Mouse (Mus musculus): Measurements from ENCODE around the gene Iqgap3. TPM values are rescaled to one million over a fixed set of nuclear protein-coding genes. Genes with fewer than 3 reads are reported as not detected.
A peak's percentile ranks its signal among the peaks of the same experiment; 100 is the strongest.

The Iqgap3 gene
- polyA plus RNA-seq, 1 experiment from 2014 or later, result 4.5 TPM

DNA sequence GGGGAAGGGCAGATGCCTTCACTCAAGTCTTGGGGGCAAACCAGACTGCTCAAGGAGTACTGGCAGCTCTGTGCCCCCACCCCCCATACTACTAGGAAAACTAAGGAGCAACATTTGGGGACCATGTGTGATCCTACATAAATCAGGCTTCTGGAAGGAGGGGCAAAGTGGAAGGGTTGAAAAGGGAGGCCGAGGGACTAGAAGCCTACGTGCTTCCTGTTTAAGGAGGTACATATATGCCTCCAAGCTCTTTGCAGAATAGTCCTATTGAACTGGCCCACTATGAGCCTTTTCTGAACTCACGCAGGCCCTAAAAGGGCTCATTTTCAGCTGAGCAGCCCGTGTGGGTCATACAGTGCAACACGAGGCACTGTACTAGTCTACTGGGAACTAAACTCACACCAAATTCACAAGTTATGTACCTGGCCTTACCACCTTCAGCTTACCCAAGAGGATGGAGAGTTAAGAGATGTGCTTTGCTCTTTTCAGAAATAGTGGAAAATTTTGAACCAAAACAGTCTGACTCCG, 59.2 kb downstream of the Iqgap3 start:
- WGBS, result 28% methylated on average over 6 of the region's 6 CpGs
- peak overlapping the region; percentile 96 for H3K4me2 ChIP-seq (replicated peaks; ENCODE audit: low read depth)
- H3K4me1 ChIP-seq (replicated peaks; ENCODE audit: control insufficient read depth, insufficient read depth), result peaks cover 30% of the 10 kb centered on the region
- no peaks in the 10 kb centered on the region for H3K27me3 ChIP-seq (ENCODE audit: control insufficient read depth, insufficient read depth, low read length)
- H3K4me3 ChIP-seq (ENCODE audit: low read depth, low read length), result peak overlapping the region; percentile 90; the same call in 1 of the 2 replicates
- peak overlapping the region; percentile 93 for H3K9ac ChIP-seq (ENCODE audit: low read length)
- no peak for DNase-seq (ENCODE audit: low spot score)
- H3K36me3 ChIP-seq (ENCODE audit: control insufficient read depth, insufficient read depth, low read length), result no peaks in the 10 kb centered on the region
- no peaks in the 10 kb centered on the region for H3K9me3 ChIP-seq (ENCODE audit: control insufficient read depth, low read length)
- TF ChIP-seq EP300 (optimal IDR thresholded peaks at IDR 0.05) (no peak), CTCF (IDR thresholded peaks at IDR 0.05; ENCODE audit: low read depth) (no peak)
- ATAC-seq (ENCODE audit: low FRiP score, low TSS enrichment), result no peak
- H3K27ac ChIP-seq (replicated peaks), result peak overlapping the region; percentile 100

- WGBS, result 8% methylated on average over 9 of the region's 9 CpGs
- H3K4me1 ChIP-seq (replicated peaks; ENCODE audit: control insufficient read depth, insufficient read depth), result peaks cover 33% of the 10 kb centered on the region
- H3K27ac ChIP-seq (replicated peaks), result peak overlapping the region; percentile 100
These were observed 59.6 kb downstream of the Iqgap3 start for GRCm38 (mm10) chr3:88141439-88141786.

DNA sequence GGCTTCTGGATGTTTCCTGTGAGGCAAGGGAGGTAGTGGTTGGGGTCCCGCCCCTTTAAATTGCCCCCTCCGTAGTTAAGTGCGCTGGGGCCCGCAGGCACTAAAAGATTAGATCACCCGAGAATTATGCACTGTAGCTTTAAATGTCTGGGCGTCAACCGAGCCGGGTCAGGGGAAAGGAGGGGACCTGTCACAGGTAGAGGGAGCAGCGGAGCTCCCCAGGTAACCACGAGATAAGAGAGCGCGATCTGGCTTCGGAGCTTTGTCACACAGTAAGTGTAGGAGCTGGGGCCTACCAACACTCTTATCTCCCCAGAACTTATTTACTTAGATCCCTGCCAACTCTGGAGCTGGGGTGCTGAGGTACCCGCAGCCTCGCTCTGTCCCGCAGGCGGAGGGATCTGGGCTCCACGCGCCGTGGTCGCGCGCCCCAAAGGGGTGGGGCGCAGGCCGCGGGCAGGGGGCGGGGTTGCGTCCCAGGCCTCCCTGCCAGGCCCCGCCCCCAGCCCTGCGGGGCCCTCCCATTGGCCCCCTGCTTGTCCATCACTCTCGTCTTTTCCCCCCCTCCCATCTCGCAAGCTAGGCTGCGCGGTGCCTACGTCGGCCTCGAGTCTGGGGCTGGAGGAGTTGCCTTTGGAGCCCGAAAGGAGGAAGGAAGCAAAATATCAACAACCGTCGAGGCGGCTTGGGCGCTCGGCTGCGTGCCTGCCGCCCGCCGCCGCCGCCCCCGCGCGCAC, 60.2 kb downstream of the Iqgap3 start, which contains the start of gene Mef2d:
TSS of gene Mef2d (plus strand) at position 586 of the 737 bp plus-strand sequence.
- TF ChIP-seq CTCF (IDR thresholded peaks at IDR 0.05; ENCODE audit: low read depth) (peak; percentile 65), EP300 (optimal IDR thresholded peaks at IDR 0.05) (peak; percentile 68)
- Histone ChIP-seq H3K27me3 (ENCODE audit: control insufficient read depth, insufficient read depth, low read length) (no peaks in the 10 kb centered on the region), H3K36me3 (ENCODE audit: control insufficient read depth, insufficient read depth, low read length) (no peaks in the 10 kb centered on the region), H3K4me1 (replicated peaks; ENCODE audit: control insufficient read depth, insufficient read depth) (peaks cover 33% of the 10 kb centered on the region), H3K9ac (ENCODE audit: low read length) (peak within 1 kb of the TSS; percentile 93), H3K9me3 (ENCODE audit: control insufficient read depth, low read length) (no peaks in the 10 kb centered on the region), H3K4me3 (ENCODE audit: low read depth, low read length) (peak within 1 kb of the TSS; percentile 90), H3K4me2 (replicated peaks; ENCODE audit: low read depth) (peak within 1 kb of the TSS; percentile 96), H3K27ac (replicated peaks) (peak within 1 kb of the TSS; percentile 100)
- WGBS, result under 1% methylated on average over 42 of the region's 52 CpGs
- DNase-seq (ENCODE audit: low spot score), result peak; percentile 97
- ATAC-seq (ENCODE audit: low FRiP score, low TSS enrichment), result peak; percentile 88

More at GRCm38 (mm10) chr3:88141439-88141786, 59.6 kb downstream of the Iqgap3 start:
- TF ChIP-seq CTCF (IDR thresholded peaks at IDR 0.05; ENCODE audit: low read depth) (no peak), EP300 (optimal IDR thresholded peaks at IDR 0.05) (no peak)
- Histone ChIP-seq H3K9ac (ENCODE audit: low read length) (peak overlapping the region; percentile 93), H3K27me3 (ENCODE audit: control insufficient read depth, insufficient read depth, low read length) (no peaks in the 10 kb centered on the region), H3K4me3 (ENCODE audit: low read depth, low read length) (peak overlapping the region; percentile 90), H3K36me3 (ENCODE audit: control insufficient read depth, insufficient read depth, low read length) (no peaks in the 10 kb centered on the region), H3K4me2 (replicated peaks; ENCODE audit: low read depth) (peak overlapping the region; percentile 96), H3K9me3 (ENCODE audit: control insufficient read depth, low read length) (no peaks in the 10 kb centered on the region)
- ATAC-seq (ENCODE audit: low FRiP score, low TSS enrichment), result no peak
- DNase-seq (ENCODE audit: low spot score), result no peak

DNA sequence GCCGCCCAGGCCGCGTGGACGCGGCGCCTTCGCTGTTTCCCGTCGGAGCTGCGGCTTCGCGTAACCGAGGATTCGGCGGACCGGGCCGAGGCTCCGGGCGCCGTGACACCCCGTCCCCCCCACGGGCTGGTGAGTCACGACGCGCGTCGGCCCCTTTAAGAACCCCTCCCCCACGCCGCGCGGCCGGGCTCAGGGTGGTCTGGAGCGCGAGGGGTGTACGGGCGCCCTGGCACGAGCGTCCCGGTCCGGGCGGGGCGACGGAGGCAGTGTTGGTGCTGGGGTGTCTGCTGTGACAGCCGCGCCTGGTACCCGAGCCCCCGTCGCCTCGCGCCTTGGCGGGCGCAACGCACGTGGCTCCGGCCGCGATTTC, 60.8 kb downstream of the Iqgap3 start:
- peak overlapping the region; percentile 90 for H3K4me3 ChIP-seq (ENCODE audit: low read depth, low read length)
- WGBS, result 0% methylated on average over 19 of the region's 57 CpGs
- DNase-seq (ENCODE audit: low spot score), result no peak

DNA sequence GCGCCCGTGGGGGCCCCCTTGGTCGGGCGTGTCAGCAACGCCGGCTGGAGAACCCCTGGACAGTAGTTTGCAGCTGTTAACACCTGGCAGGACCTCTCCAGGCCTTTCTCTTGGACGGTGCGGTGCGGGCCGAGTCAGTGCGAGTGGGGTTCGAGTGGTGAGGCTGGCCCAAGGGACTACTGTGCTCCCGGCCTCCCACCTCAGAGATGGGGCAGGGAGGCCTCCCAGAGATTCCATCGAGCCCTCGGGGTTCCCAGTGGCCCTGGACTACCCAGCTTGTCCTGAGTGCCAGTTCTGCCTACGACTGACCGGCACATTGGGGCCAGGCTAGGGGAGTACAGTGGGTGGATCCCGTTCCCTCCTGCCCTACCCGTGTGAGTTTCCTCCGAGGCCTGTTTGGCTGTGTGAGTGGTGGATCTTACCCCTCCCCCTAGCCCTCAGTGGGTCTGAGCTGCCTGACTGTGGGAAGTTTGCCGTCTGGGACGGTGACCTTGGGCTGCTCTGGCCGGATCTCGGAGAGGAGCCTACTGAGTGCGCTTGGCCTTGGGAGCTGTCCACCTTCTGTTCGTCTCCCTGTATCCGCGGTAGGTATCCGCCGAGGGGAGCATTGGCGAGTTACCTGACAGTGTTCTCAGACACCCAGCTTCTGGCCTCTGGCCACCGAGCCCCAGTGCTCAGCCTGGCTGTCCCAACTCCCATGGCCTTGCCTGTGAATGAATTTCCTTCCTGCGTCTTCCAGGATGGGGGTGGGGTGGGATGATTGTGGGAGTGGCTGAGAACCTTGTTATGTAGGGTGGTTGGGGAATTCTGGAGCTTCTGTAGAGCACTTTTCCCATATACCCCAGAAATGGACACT, 61.4 kb downstream of the Iqgap3 start:
- Histone ChIP-seq H3K4me1 (replicated peaks; ENCODE audit: control insufficient read depth, insufficient read depth) (peaks cover 36% of the 10 kb centered on the region), H3K36me3 (ENCODE audit: control insufficient read depth, insufficient read depth, low read length) (no peaks in the 10 kb centered on the region), H3K9me3 (ENCODE audit: control insufficient read depth, low read length) (no peaks in the 10 kb centered on the region), H3K4me3 (ENCODE audit: low read depth, low read length) (peak overlapping the region; percentile 90), H3K27ac (replicated peaks) (peak overlapping the region; percentile 100), H3K27me3 (ENCODE audit: control insufficient read depth, insufficient read depth, low read length) (no peaks in the 10 kb centered on the region), H3K4me2 (replicated peaks; ENCODE audit: low read depth) (peak overlapping the region; percentile 96), H3K9ac (ENCODE audit: low read length) (peak overlapping the region; percentile 93)
- peak; percentile 76 for DNase-seq (ENCODE audit: low spot score)
- 1% methylated on average over 32 of the region's 33 CpGs for WGBS
- ATAC-seq (ENCODE audit: low FRiP score, low TSS enrichment), result no peak
- TF ChIP-seq EP300 (optimal IDR thresholded peaks at IDR 0.05) (no peak), CTCF (IDR thresholded peaks at IDR 0.05; ENCODE audit: low read depth) (no peak)

More for the DNA sequence above, 60.8 kb downstream of the Iqgap3 start:
- peak overlapping the region; percentile 96 for H3K4me2 ChIP-seq (replicated peaks; ENCODE audit: low read depth)
- no peaks in the 10 kb centered on the region for H3K27me3 ChIP-seq (ENCODE audit: control insufficient read depth, insufficient read depth, low read length)
- H3K36me3 ChIP-seq (ENCODE audit: control insufficient read depth, insufficient read depth, low read length), result no peaks in the 10 kb centered on the region
- peak overlapping the region; percentile 93 for H3K9ac ChIP-seq (ENCODE audit: low read length)
- H3K9me3 ChIP-seq (ENCODE audit: control insufficient read depth, low read length), result no peaks in the 10 kb centered on the region
- no peak for TF ChIP-seq EP300 (optimal IDR thresholded peaks at IDR 0.05)
- no peak for TF ChIP-seq CTCF (IDR thresholded peaks at IDR 0.05; ENCODE audit: low read depth)
- peak overlapping the region; percentile 100 for H3K27ac ChIP-seq (replicated peaks)
- H3K4me1 ChIP-seq (replicated peaks; ENCODE audit: control insufficient read depth, insufficient read depth), result peaks cover 34% of the 10 kb centered on the region
- peak; percentile 24 for ATAC-seq (ENCODE audit: low FRiP score, low TSS enrichment)

Data from stomach, postnatal 0 days (tissue).